Mouse (Mus musculus) frontal cortex, adult (tissue): Measurements from ENCODE around the gene Gm3629.
"Not testable (repeated sequence)": the region's sequence is repeated elsewhere in the genome, so short reads cannot be mapped to it uniquely, and the experiment has no call there.

ENCODE experiments used
- ATAC-seq: cut with Nextera tagmentation; 2 replicates; pipeline ENCODE4 v1.9.2; 2017; ENCODE audit warnings: mild to moderate bottlenecking, moderate library complexity, mixed read lengths; ENCODE audit not compliant: low TSS enrichment

The Gm3629 gene

DNA sequence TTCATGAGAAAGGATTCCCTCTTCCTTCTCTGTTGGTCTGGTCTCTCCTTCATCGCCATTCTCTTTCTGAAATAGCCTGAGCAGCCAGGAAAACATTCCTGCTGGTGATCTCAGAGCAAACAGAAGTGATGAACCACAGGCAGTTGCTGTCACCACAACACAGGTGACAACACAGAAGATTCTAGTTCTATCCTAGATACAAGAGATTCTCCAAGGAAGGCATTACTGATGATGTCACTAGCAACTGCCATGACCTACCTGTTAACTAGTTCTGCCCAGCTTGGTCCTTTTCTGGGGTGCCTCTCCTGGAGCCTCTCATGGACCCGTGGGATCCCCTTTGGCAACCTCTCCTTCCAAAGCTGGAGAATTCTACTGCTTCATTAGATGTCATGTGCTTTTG, at the start of gene Gm3629:
Gm3629 (minus strand) TSS at position 101 of the 400 bp plus-strand sequence.
- ATAC-seq = not testable (repeated sequence)

DNA sequence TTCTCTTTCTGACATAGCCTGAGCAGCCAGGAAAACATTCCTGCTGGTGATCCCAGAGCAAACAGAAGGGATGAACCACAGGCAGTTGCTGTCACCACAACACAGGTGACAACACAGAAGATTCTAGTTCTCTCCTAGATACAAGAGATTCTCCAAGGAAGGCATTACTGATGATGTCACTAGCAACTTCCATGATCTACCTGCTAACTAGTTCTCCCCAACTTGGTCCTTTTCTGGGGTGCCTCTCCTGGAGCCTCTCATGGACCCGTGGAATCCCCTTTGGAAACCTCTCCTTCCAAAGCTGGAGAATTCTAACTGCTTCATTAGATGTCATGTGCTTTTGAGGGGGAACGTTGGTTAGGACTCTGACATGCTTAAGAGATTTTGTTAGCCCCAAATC, 31.9 kb upstream of the Gm3629 start, which contains the start of gene Gm3460:
Gm3460 (minus strand) TSS at position 101 of the 400 bp plus-strand sequence.
- not testable (repeated sequence) for ATAC-seq

DNA sequence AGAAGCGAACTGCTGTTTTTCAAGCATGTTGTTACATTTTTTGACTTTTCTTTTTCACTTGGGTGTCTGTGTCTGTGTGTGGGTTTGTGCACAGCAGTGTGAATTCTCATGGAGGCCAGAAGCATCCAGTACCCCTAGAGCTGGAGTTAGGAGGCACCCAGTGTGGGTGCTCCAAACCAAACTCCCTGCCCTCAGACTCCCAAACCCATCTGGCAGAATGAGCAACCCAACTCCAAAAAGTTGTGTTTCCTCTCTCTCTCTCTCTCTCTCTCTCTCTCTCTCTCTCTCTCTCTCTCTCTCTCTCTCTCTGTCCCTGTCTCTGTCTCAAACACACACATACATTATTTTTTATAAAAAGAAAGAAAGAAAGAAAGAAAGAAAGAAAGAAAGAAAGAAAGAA, 16.0 kb upstream of the Gm3629 start:
- ATAC-seq = not testable (repeated sequence)

DNA sequence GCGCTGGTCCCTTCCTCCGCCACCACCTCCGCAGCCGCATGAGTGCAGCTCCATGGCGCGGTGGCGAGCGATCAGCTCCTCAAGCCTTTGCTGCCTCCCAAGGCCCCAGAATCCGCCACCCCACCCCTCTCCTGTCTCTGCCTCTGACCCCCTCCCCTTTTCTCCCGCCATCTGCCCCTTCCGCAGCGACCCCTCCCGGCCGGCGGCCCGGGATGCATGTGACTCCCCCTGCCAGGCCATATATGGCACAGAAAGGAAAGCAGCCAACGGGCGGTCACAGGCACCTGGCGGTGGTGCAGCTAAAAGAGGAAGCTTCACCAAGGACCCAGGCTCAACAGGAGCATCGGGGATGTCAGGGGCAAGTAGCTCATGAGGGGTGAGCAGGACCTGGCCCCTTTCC, 14.6 kb upstream of the Gm3629 start:
- ATAC-seq = not testable (repeated sequence)

DNA sequence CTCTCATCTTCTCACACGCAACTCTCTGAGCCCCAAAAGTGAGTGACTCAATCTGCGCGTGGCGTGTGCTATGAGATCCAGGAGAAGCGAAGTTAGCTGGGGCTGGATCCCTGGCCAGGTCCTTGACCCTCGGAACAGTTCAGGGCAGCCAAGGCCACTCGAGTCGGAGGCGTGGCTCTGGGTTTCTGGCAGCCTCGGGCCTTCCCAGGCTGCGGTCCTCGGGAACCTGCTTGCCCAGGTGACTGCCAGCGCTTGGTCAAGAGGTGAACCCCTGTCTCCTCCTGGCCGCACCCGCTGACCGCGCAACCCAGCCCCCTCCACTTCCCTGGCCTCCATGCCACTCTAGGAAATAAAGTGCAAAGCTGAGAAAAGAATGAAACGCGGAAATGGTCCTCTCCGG, 14.1 kb upstream of the Gm3629 start:
- not testable (repeated sequence) for ATAC-seq

DNA sequence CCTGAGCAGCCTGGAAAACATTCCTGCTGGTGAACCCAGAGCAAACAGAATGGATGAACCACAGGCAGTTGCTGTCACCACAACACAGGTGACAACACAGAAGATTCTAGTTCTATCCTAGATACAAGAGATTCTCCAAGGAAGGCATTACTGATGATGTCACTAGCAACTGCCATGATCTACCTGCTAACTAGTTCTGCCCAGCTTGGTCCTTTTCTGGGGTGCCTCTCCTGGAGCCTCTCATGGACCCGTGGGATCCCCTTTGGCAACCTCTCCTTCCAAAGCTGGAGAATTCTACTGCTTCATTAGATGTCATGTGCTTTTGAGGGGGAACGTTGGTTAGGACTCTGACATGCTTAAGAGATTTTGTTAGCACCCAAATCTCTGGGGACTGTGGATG, 53.2 kb downstream of the Gm3629 start, which contains the start of gene Gm8356:
Gm8356 (minus strand) TSS at position 101 of the 400 bp plus-strand sequence.
- ATAC-seq = not testable (repeated sequence)
